Mouse (Mus musculus): ENCODE results near the gene Gm20388.

DNA sequence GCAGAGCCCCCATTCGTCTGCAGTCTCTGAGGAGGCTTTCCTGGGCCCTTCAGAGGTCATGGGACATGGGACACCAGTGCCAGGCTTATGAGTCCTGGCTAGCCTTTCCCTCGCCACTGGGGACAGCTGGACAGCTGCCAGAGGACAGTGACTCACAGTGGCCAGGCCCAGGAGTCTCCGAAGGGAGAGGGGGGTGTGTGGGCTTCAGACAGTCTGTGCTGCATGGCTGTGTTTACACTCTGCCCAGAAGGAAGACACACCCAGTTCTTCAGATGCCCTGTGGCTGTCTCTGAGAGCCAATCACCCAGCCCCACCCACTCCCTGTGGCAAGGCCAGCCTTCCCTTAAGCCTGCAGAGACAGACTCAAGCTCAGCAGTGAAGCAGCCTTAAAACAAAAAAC lies 1662.6 kb downstream of the Gm20388 start:
- no peak for TF ChIP-seq CHD2 (IDR thresholded peaks at IDR 0.05; ENCODE audit: low read depth, low read length)
- no peak for TF ChIP-seq ZNF384 (IDR thresholded peaks at IDR 0.05; ENCODE audit: low read depth, low read length)
- no peak for TF ChIP-seq MAFK (IDR thresholded peaks at IDR 0.05; ENCODE audit: insufficient read depth, low read depth, low read length)
- no peak for TF ChIP-seq HCFC1 (IDR thresholded peaks at IDR 0.05; ENCODE audit: borderline replicate concordance, insufficient read depth, low read length)
- TF ChIP-seq ZC3H11A (IDR thresholded peaks at IDR 0.05; ENCODE audit: borderline replicate concordance, low read depth, low read length) = no peak
